Mouse (Mus musculus) forebrain, embryonic 12.5 days (tissue): ENCODE measurements around the gene Nr2e1. TPM values are rescaled to one million over a fixed set of nuclear protein-coding genes. Genes with fewer than 3 reads are reported as not detected.

Experiments
- ATAC-seq: fragments of 200-750 bp; cut with Nextera tagmentation; 2 replicates; pipeline ENCODE4 v1.8.0; 2017; ENCODE audit warnings: moderate TSS enrichment; ENCODE audit not compliant: low FRiP score
- H3K27ac ChIP-seq: fragments of 300-500 bp; sonication (generic); 2 replicates; pipeline ENCODE4 v1.5.1; 2016; ENCODE audit warnings: mild to moderate bottlenecking
- H3K27me3 ChIP-seq: fragments of 300-500 bp; sonication (generic); 2 replicates; pipeline ENCODE4 v1.6.1; 2016; ENCODE audit warnings: mild to moderate bottlenecking
- H3K36me3 ChIP-seq: fragments of 300-500 bp; sonication (generic); replicated peaks from 2 replicates; pipeline ENCODE4 v1.6.1; 2016; ENCODE audit warnings: mild to moderate bottlenecking
- H3K4me1 ChIP-seq: fragments of 300-500 bp; sonication (generic); 2 replicates; pipeline ENCODE4 v1.6.1; 2016
- H3K4me2 ChIP-seq: fragments of 300-500 bp; sonication (generic); 2 replicates; pipeline ENCODE4 v1.6.1; 2016; ENCODE audit warnings: mild to moderate bottlenecking, moderate library complexity
- H3K4me3 ChIP-seq: fragments of 300-500 bp; sonication (generic); replicated peaks from 2 replicates; pipeline ENCODE4 v1.5.1; 2016; ENCODE audit warnings: mild to moderate bottlenecking
- H3K9ac ChIP-seq: fragments of 300-500 bp; sonication (generic); 2 replicates; pipeline ENCODE4 v1.6.1; 2016; ENCODE audit warnings: mild to moderate bottlenecking
- H3K9me3 ChIP-seq: fragments of 300-500 bp; sonication (generic); 2 replicates; pipeline ENCODE4 v1.6.1; 2016
- WGBS: fragments of 180-500 bp; shearing (Covaris S2); methylation state at CpG from one replicate; pipeline ENCODE4 v1.1.7; 2016; 5-methylcytosine and 5-hydroxymethylcytosine counted together
- polyA plus RNA-seq: library from polyadenylated mRNA; unstranded; fragments of >200 nt; fragmentation: Nextera tagmentation; extraction: Ambion mirVana; gene quantifications from 2 replicates; pipeline ENCODE4 v1.2.1, GENCODE M21; 2016

Gene Nr2e1
- polyA plus RNA-seq, 1 experiment from 2014 or later: 104 TPM

- Histone ChIP-seq H3K4me1 (peaks cover 23% of the 10 kb centered on the region), H3K4me3 (no peak overlapping the region), H3K4me2 (no peak overlapping the region), H3K9ac (0 out of 2 replicates have a peak overlapping the region, but pooled peaks have one; percentile 33), H3K9me3 (no peaks in the 10 kb centered on the region), H3K36me3 (peaks cover 29% of the 10 kb centered on the region), H3K27ac (no peak overlapping the region), H3K27me3 (no peaks in the 10 kb centered on the region)
- WGBS: 33% methylated on average over 11 of the region's 11 CpGs
- no peak for ATAC-seq
Observed at GRCm38 (mm10) chr10:42523556-42524162, 59.8 kb downstream of the Nr2e1 start.

GRCm38 (mm10) chr10:42522912-42523311 lies 60.5 kb downstream of the Nr2e1 start:
- no peak for ATAC-seq
- Histone ChIP-seq H3K4me3 (no peak overlapping the region), H3K9me3 (no peaks in the 10 kb centered on the region), H3K36me3 (peaks cover 22% of the 10 kb centered on the region), H3K9ac (no peak overlapping the region), H3K27ac (no peak overlapping the region), H3K4me2 (no peak overlapping the region), H3K4me1 (peaks cover 23% of the 10 kb centered on the region), H3K27me3 (no peaks in the 10 kb centered on the region)
- 14% methylated on average over 2 of the region's 2 CpGs for whole genome bisulfite sequencing

GRCm38 (mm10) chr10:42521315-42521981 lies 62.0 kb downstream of the Nr2e1 start:
- no peaks in the 10 kb centered on the region for H3K27me3 ChIP-seq
- peaks cover 12% of the 10 kb centered on the region for H3K36me3 ChIP-seq
- H3K4me3 ChIP-seq: no peak overlapping the region
- no peak overlapping the region for H3K27ac ChIP-seq
- H3K4me1 ChIP-seq: peaks cover 23% of the 10 kb centered on the region
- no peak overlapping the region for H3K9ac ChIP-seq
- H3K4me2 ChIP-seq: no peak overlapping the region
- ATAC-seq: no peak
- H3K9me3 ChIP-seq: no peaks in the 10 kb centered on the region
- WGBS: 67% methylated on average over 5 of the region's 5 CpGs

- H3K27me3 ChIP-seq: no peaks in the 10 kb centered on the region
- H3K27ac ChIP-seq: no peak overlapping the region
- no peaks in the 10 kb centered on the region for H3K9me3 ChIP-seq
- peaks cover 15% of the 10 kb centered on the region for H3K4me1 ChIP-seq
- H3K36me3 ChIP-seq: 0 out of 2 replicates have a peak, but pooled peaks cover 2% of the 10 kb centered on the region
- WGBS: 91% methylated on average over 8 of the region's 8 CpGs
- H3K9ac ChIP-seq: no peak overlapping the region
- no peak overlapping the region for H3K4me3 ChIP-seq
- no peak for ATAC-seq
- no peak overlapping the region for H3K4me2 ChIP-seq
Observed at GRCm38 (mm10) chr10:42518363-42518762, 65.1 kb downstream of the Nr2e1 start.

- Histone ChIP-seq H3K9ac (no peak overlapping the region), H3K36me3 (no peaks in the 10 kb centered on the region; the same call in none of the 2 replicates), H3K27me3 (no peaks in the 10 kb centered on the region), H3K4me1 (no peaks in the 10 kb centered on the region), H3K27ac (no peak overlapping the region), H3K4me2 (no peak overlapping the region), H3K9me3 (no peaks in the 10 kb centered on the region), H3K4me3 (no peak overlapping the region)
- ATAC-seq: no peak
Observed at GRCm38 (mm10) chr10:42514125-42514524, 69.3 kb downstream of the Nr2e1 start.

Other genes starting within 250 kb of the Nr2e1 start
- gene Afg1l, start 105.1 kb downstream of the Nr2e1 start, polyA plus RNA-seq: 4.1 and 4.3 TPM in 2 replicates
- gene Snx3, start 81.6 kb downstream of the Nr2e1 start, polyA plus RNA-seq: 250 and 254 TPM in 2 replicates
- gene Ostm1, start 190 bp upstream of the Nr2e1 start, polyA plus RNA-seq: 63.1 and 65.4 TPM in 2 replicates
- gene Sec63, start 177.9 kb upstream of the Nr2e1 start, polyA plus RNA-seq: 34.6 and 35.4 TPM in 2 replicates